Mouse (Mus musculus): ENCODE data around the gene Hmox1. TPM values are rescaled to one million over a fixed set of nuclear protein-coding genes. Genes with fewer than 3 reads are reported as not detected.

Hmox1 gene
- total and polyA plus RNA-seq, 2 experiments from 2014 or later, result 10.5 to 14.4 TPM

- no peaks in the 10 kb centered on the region for H3K9me3 ChIP-seq (ENCODE audit: low read length)
- no peak overlapping the region for H3K4me3 ChIP-seq (ENCODE audit: low read depth, low read length)
- no peaks in the 10 kb centered on the region for H3K27me3 ChIP-seq (ENCODE audit: insufficient read depth, low read length)
- TF ChIP-seq CTCF (IDR thresholded peaks at IDR 0.05; ENCODE audit: low read depth), result no peak
- H3K36me3 ChIP-seq (ENCODE audit: insufficient read depth), result no peaks in the 10 kb centered on the region
- no peaks in the 10 kb centered on the region; the same call in 1 of the 2 replicates for H3K4me1 ChIP-seq (ENCODE audit: insufficient read depth)
- ATAC-seq (peak; percentile 70), DNase-seq (peak; percentile 10)
- no peak overlapping the region; the same call in 1 of the 2 replicates for H3K9ac ChIP-seq
- WGBS, result 61% methylated on average over 2 of the region's 2 CpGs
- H3K4me2 ChIP-seq (ENCODE audit: low read depth), result no peak overlapping the region
- H3K27ac ChIP-seq (ENCODE audit: low read depth, low read length), result no peak overlapping the region
These were observed 41.4 kb downstream of the Hmox1 start for GRCm38 (mm10) chr8:75134603-75135391.

DNA sequence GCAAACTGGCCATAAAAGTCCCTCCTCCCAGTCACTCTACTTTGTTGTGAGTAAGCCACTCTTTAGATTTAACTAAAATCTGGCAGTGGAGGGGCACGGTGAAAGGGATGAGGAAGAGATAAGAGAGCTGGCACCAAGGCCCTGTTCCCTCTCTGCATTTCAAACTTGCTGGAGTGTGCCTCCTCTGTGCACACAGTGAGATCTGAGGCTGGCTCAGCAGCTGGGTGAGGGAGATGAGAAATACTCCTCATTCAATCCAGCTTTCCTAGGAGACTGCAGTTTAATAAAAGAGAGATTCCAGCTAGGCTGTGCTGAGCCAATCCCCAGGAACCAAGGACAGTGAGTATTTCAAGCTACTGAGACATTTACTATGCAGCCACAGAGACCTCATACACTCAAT, 42.3 kb downstream of the Hmox1 start:
- Histone ChIP-seq H3K4me2 (ENCODE audit: low read depth) (no peak overlapping the region), H3K9me3 (ENCODE audit: low read length) (no peaks in the 10 kb centered on the region), H3K9ac (no peak overlapping the region), H3K4me3 (ENCODE audit: low read depth, low read length) (no peak overlapping the region), H3K36me3 (ENCODE audit: insufficient read depth) (no peaks in the 10 kb centered on the region), H3K4me1 (ENCODE audit: insufficient read depth) (no peaks in the 10 kb centered on the region; the same call in 1 of the 2 replicates), H3K27me3 (ENCODE audit: insufficient read depth, low read length) (no peaks in the 10 kb centered on the region), H3K27ac (ENCODE audit: low read depth, low read length) (no peak overlapping the region)
- no peak for TF ChIP-seq CTCF (IDR thresholded peaks at IDR 0.05; ENCODE audit: low read depth)
- DNase-seq, result no peak
- WGBS, result 22% methylated on average over 1 of the region's 1 CpGs
- peak; percentile 23 for ATAC-seq

GRCm38 (mm10) chr8:75136256-75136655, 42.8 kb downstream of the Hmox1 start:
- Histone ChIP-seq H3K4me1 (ENCODE audit: insufficient read depth) (no peaks in the 10 kb centered on the region; the same call in 1 of the 2 replicates), H3K36me3 (ENCODE audit: insufficient read depth) (no peaks in the 10 kb centered on the region), H3K27ac (ENCODE audit: low read depth, low read length) (no peak overlapping the region), H3K4me2 (ENCODE audit: low read depth) (no peak overlapping the region), H3K27me3 (ENCODE audit: insufficient read depth, low read length) (no peaks in the 10 kb centered on the region), H3K9me3 (ENCODE audit: low read length) (no peaks in the 10 kb centered on the region), H3K9ac (no peak overlapping the region), H3K4me3 (ENCODE audit: low read depth, low read length) (no peak overlapping the region)
- no peak for TF ChIP-seq CTCF (IDR thresholded peaks at IDR 0.05; ENCODE audit: low read depth)
- whole genome bisulfite sequencing, result 75% methylated on average over 2 of the region's 2 CpGs
- DNase-seq (no peak), ATAC-seq (no peak)

- Histone ChIP-seq H3K27me3 (ENCODE audit: insufficient read depth, low read length) (no peaks in the 10 kb centered on the region), H3K36me3 (ENCODE audit: insufficient read depth) (no peaks in the 10 kb centered on the region), H3K9me3 (ENCODE audit: low read length) (no peaks in the 10 kb centered on the region), H3K4me2 (ENCODE audit: low read depth) (no peak overlapping the region), H3K4me1 (ENCODE audit: insufficient read depth) (no peaks in the 10 kb centered on the region; the same call in 1 of the 2 replicates), H3K27ac (ENCODE audit: low read depth, low read length) (no peak overlapping the region), H3K4me3 (ENCODE audit: low read depth, low read length) (no peak overlapping the region), H3K9ac (no peak overlapping the region)
- TF ChIP-seq CTCF (IDR thresholded peaks at IDR 0.05; ENCODE audit: low read depth), result no peak
- peak; percentile 81 for ATAC-seq
- peak; percentile 50 for DNase-seq
- 43% methylated on average over 3 of the region's 3 CpGs for WGBS
These were observed 44.1 kb downstream of the Hmox1 start for GRCm38 (mm10) chr8:75137536-75137935.

Other genes starting within 250 kb of the Hmox1 start
- gene Isx, start 220.4 kb upstream of the Hmox1 start, total RNA-seq (2014; rRNA removed), result not detected in 2 replicates
- not detected in 2 replicates for gene Isx, start 220.4 kb upstream of the Hmox1 start, polyA plus RNA-seq (2015; fragmentation: Nextera tagmentation; extraction: Ambion mirVana)
- gene Hmgxb4, start 100.3 kb upstream of the Hmox1 start, total RNA-seq (2014; rRNA removed), result 70.9 and 84.2 TPM in 2 replicates
- 19.0 and 26.9 TPM in 2 replicates for gene Hmgxb4, start 100.3 kb upstream of the Hmox1 start, polyA plus RNA-seq (2015; fragmentation: Nextera tagmentation; extraction: Ambion mirVana)
- 21.8 and 24.6 TPM in 2 replicates for gene Tom1, start 59.9 kb upstream of the Hmox1 start, total RNA-seq (2014; rRNA removed)
- 30.6 and 35.9 TPM in 2 replicates for gene Tom1, start 59.9 kb upstream of the Hmox1 start, polyA plus RNA-seq (2015; fragmentation: Nextera tagmentation; extraction: Ambion mirVana)
- gene Mcm5, start 15.9 kb downstream of the Hmox1 start, total RNA-seq (2014; rRNA removed), result 20.3 and 22.2 TPM in 2 replicates
- gene Mcm5, start 15.9 kb downstream of the Hmox1 start, polyA plus RNA-seq (2015; fragmentation: Nextera tagmentation; extraction: Ambion mirVana), result 18.3 and 19.0 TPM in 2 replicates
- gene Rasd2, start 120.3 kb downstream of the Hmox1 start, total RNA-seq (2014; rRNA removed), result 4.7 and 11.6 TPM in 2 replicates
- gene Rasd2, start 120.3 kb downstream of the Hmox1 start, polyA plus RNA-seq (2015; fragmentation: Nextera tagmentation; extraction: Ambion mirVana), result 1.8 and 4.7 TPM in 2 replicates

Data from forebrain, postnatal 0 days (tissue).